Mouse (Mus musculus) CH12.LX (cell line): ENCODE data around the gene Gm16253. TPM values are rescaled to one million over a fixed set of nuclear protein-coding genes. Genes with fewer than 3 reads are reported as not detected.

Experiments used
- DNase-seq: peaks from one replicate; pipeline ENCODE4 v3.0.0-alpha.2; 2013; ENCODE audit errors: extremely low read depth
- H3K27ac ChIP-seq: 2 replicates; pipeline ENCODE4 v1.5.1; 2012; ENCODE audit warnings: low read depth, mild to moderate bottlenecking, control low read depth, moderate library complexity; ENCODE audit not compliant: insufficient read depth
- H3K27me3 ChIP-seq: replicated peaks from 2 replicates; pipeline ENCODE3; 2012; ENCODE audit warnings: inconsistent platforms
- H3K36me3 ChIP-seq, 2 experiments: replicated peaks in 1 of 2; 2 replicates each; pipeline versions ENCODE3 to v1.6.1; 2012; ENCODE audit warnings: inconsistent platforms in 1 of 2, low read length in 1 of 2, mild to moderate bottlenecking in 1 of 2, mixed read lengths in 1 of 2, moderate library complexity in 1 of 2; ENCODE audit not compliant: control insufficient read depth in 1 of 2, insufficient read depth in 1 of 2
- H3K4me1 ChIP-seq, 2 experiments: 2 replicates each; pipeline ENCODE4 v1.6.1; 2012; ENCODE audit warnings: inconsistent platforms in 1 of 2, moderate library complexity in 1 of 2; ENCODE audit not compliant: insufficient read depth in 2 of 2, control insufficient read depth in 1 of 2
- H3K4me2 ChIP-seq: 2 replicates; pipeline ENCODE4 v1.6.1; 2012; ENCODE audit warnings: low read depth, mild to moderate bottlenecking, control low read depth; ENCODE audit not compliant: poor library complexity, insufficient read depth, severe bottlenecking
- H3K4me3 ChIP-seq, 3 experiments: fragments of 150-350 bp in 1 of 3; sonication (generic) in 1 of 3; replicated peaks in 1 of 3; 2 replicates each; pipeline versions ENCODE3 to v1.5.1; 2011 to 2012; ENCODE audit warnings: low read depth in 2 of 3, low read length in 2 of 3, mild to moderate bottlenecking in 2 of 3, moderate library complexity in 2 of 3, control low read depth in 1 of 3, improper control_type of control experiment in 1 of 3, inconsistent platforms in 1 of 3, mixed read lengths in 1 of 3; ENCODE audit not compliant: poor library complexity in 1 of 3
- H3K79me2 ChIP-seq: replicated peaks from 2 replicates; pipeline ENCODE4 v1.6.1; 2012; ENCODE audit warnings: mild to moderate bottlenecking, moderate library complexity; ENCODE audit not compliant: control insufficient read depth, poor library complexity, insufficient read depth, severe bottlenecking; ENCODE audit errors: extremely low read depth
- H3K9ac ChIP-seq: 2 replicates; pipeline ENCODE4 v1.6.1; 2012; ENCODE audit warnings: low read depth, mild to moderate bottlenecking, control low read depth, moderate library complexity; ENCODE audit not compliant: insufficient read depth
- H3K9me3 ChIP-seq: replicated peaks from 2 replicates; pipeline ENCODE3; 2012; ENCODE audit warnings: low read length, inconsistent platforms, mixed read lengths
- E2F4 ChIP-seq: IDR thresholded peaks from 2 replicates; pipeline ENCODE4 v1.6.1; 2011; ENCODE audit warnings: low read depth, low read length, improper control_type of control experiment; ENCODE audit not compliant: insufficient replicate concordance
- EP300 ChIP-seq: IDR thresholded peaks from 2 replicates; pipeline ENCODE4 v1.6.1; 2011; ENCODE audit warnings: low read length, improper control_type of control experiment
- ETS1 ChIP-seq: conservative IDR thresholded peaks from 2 replicates; pipeline ENCODE4 v1.6.1; 2012; ENCODE audit warnings: low read depth, mild to moderate bottlenecking, inconsistent platforms, low read length, improper control_type of control experiment, moderate library complexity
- GABPA ChIP-seq: IDR thresholded peaks from 2 replicates; pipeline ENCODE4 v1.6.1; 2012; ENCODE audit warnings: low read depth, low read length, improper control_type of control experiment, inconsistent platforms; ENCODE audit not compliant: insufficient replicate concordance
- IRF4 ChIP-seq: IDR thresholded peaks from 2 replicates; pipeline ENCODE4 v1.6.1; 2014; ENCODE audit warnings: low read depth, mild to moderate bottlenecking, inconsistent platforms, low read length, improper control_type of control experiment
- JUND ChIP-seq: conservative IDR thresholded peaks from 2 replicates; pipeline ENCODE4 v1.6.1; 2011; ENCODE audit warnings: low read depth, low read length, improper control_type of control experiment
- MAX ChIP-seq: IDR thresholded peaks from 2 replicates; pipeline ENCODE4 v1.6.1; 2011; ENCODE audit warnings: low read length, improper control_type of control experiment
- MAZ ChIP-seq: IDR thresholded peaks from 2 replicates; pipeline ENCODE4 v1.6.1; 2012; ENCODE audit warnings: low read depth, mild to moderate bottlenecking, inconsistent platforms, low read length, improper control_type of control experiment, moderate library complexity
- MXI1 ChIP-seq: IDR thresholded peaks from 2 replicates; pipeline ENCODE4 v1.6.1; 2011; ENCODE audit warnings: mild to moderate bottlenecking, low read depth, low read length, improper control_type of control experiment
- MYC ChIP-seq: IDR thresholded peaks from 2 replicates; pipeline ENCODE4 v1.6.1; 2011; ENCODE audit warnings: low read depth, mild to moderate bottlenecking, improper control_type of control experiment, low read length
- NELFE ChIP-seq: IDR thresholded peaks from 2 replicates; pipeline ENCODE4 v1.6.1; 2011; ENCODE audit warnings: low read depth, low read length, improper control_type of control experiment
- RAD21 ChIP-seq: IDR thresholded peaks from 2 replicates; pipeline ENCODE4 v1.6.1; 2011; ENCODE audit warnings: low read depth, mild to moderate bottlenecking, low read length, improper control_type of control experiment, moderate library complexity
- TBP ChIP-seq: conservative IDR thresholded peaks from 2 replicates; pipeline ENCODE4 v1.6.1; 2011; ENCODE audit warnings: low read depth, low read length, improper control_type of control experiment
- TCF12 ChIP-seq: IDR thresholded peaks from 2 replicates; pipeline ENCODE4 v1.6.1; 2014; ENCODE audit warnings: low read depth, mild to moderate bottlenecking, inconsistent platforms, low read length, improper control_type of control experiment
- USF2 ChIP-seq: conservative IDR thresholded peaks from 2 replicates; pipeline ENCODE4 v1.6.1; 2011; ENCODE audit warnings: low read depth, low read length, improper control_type of control experiment
- ZKSCAN1 ChIP-seq: IDR thresholded peaks from 2 replicates; pipeline ENCODE4 v1.6.1; 2012; ENCODE audit warnings: low read depth, inconsistent platforms, low read length, improper control_type of control experiment, borderline replicate concordance
- ZMIZ1 ChIP-seq: IDR thresholded peaks from 2 replicates; pipeline ENCODE4 v1.6.1; 2012; ENCODE audit warnings: low read depth, mild to moderate bottlenecking, inconsistent platforms, low read length, improper control_type of control experiment
- dilution Hi-C: fragments of 300-500 bp; cut with MboI; formaldehyde crosslinking; loops from 2 replicates; pipeline ENCODE4 v1.14.3; 2020; ENCODE audit warnings: low sequenced_read_pairs; ENCODE audit not compliant: extremely low pct_unique_long_range_greater_than_20kb, extremely low pct_ligation_motif_present
- in situ Hi-C: fragments of 300-500 bp; cut with MboI; formaldehyde crosslinking; loops from 3 replicates; pipeline ENCODE4 v1.14.3; 2019; ENCODE audit warnings: low sequenced_read_pairs, low pct_ligation_motif_present, low pct_unique_long_range_greater_than_20kb, mixed read lengths
- polyA plus RNA-seq: library from polyadenylated mRNA; unstranded; fragments of >175 nt; gene quantifications from 2 replicates; pipeline ENCODE4 v1.2.1, GENCODE M21; 2012; ENCODE audit warnings: low read depth; ENCODE audit not compliant: insufficient read length
- total RNA-seq, 2 experiments: library from RNA; depleted of rRNA; stranded (reverse); fragments of 300-350 nt in 1 of 2; fragments of >200 nt in 1 of 2; gene quantifications; 2 replicates each; pipeline ENCODE4 v1.2.3; 2012 to 2014

Gm16253 gene
- total and polyA plus RNA-seq, 3 experiments = 0.46 to 0.72 TPM; not detected in 1

- Histone ChIP-seq H3K4me3 (no peak overlapping the region), H3K36me3 (peaks cover 22 to 23% of the 10 kb centered on the region in 2 experiments), H3K79me2 (peaks cover 23% of the 10 kb centered on the region), H3K4me1 (peaks cover 8 to 67% of the 10 kb centered on the region in 2 experiments), H3K27me3 (no peaks in the 10 kb centered on the region), H3K4me2 (no peak overlapping the region), H3K9ac (no peak overlapping the region), H3K27ac (no peak overlapping the region), H3K9me3 (no peaks in the 10 kb centered on the region)
- in situ Hi-C loops = no loop called here
- no peak for DNase-seq
- dilution Hi-C loops = no loop called here
- 0 out of 2 replicates have a peak, but pooled peaks have one; percentile 14 for TF ChIP-seq EP300
- no peak for TF ChIP-seq MYC
- TF ChIP-seq MAX = peak; percentile 24; the same call in 1 of the 2 replicates
Observed at GRCm38 (mm10) chr3:96564633-96565032, 12.2 kb upstream of the Gm16253 start.

GRCm38 (mm10) chr3:96565105-96565504, 11.7 kb upstream of the Gm16253 start:
- Histone ChIP-seq H3K9ac (no peak overlapping the region), H3K4me3 (no peak overlapping the region), H3K36me3 (peaks cover 17 to 19% of the 10 kb centered on the region in 2 experiments), H3K4me1 (peaks cover 8 to 65% of the 10 kb centered on the region in 2 experiments), H3K27me3 (no peaks in the 10 kb centered on the region), H3K4me2 (no peak overlapping the region), H3K79me2 (peaks cover 18% of the 10 kb centered on the region), H3K27ac (no peak overlapping the region), H3K9me3 (no peaks in the 10 kb centered on the region)
- in situ Hi-C loops = no loop called here
- dilution Hi-C loops = no loop called here
- no peak for DNase-seq
- TF ChIP-seq USF2 (no peak), GABPA (no peak), TBP (no peak), ZKSCAN1 (no peak), RAD21 (no peak), MXI1 (no peak), TCF12 (no peak), ZMIZ1 (no peak), ETS1 (no peak), E2F4 (no peak), MAZ (no peak), NELFE (no peak), IRF4 (no peak), JUND (no peak)
